Mouse (Mus musculus): ENCODE measurements around the gene Tspan31. TPM values are rescaled to one million over a fixed set of nuclear protein-coding genes. Genes with fewer than 3 reads are reported as not detected.

Gene Tspan31
- total and polyA plus RNA-seq, 3 experiments, result 57.2 to 63.1 TPM; not detected in 1

- Histone ChIP-seq H3K9me3 (replicated peaks; ENCODE audit: insufficient read depth, low read length) (no peaks in the 10 kb centered on the region), H3K9ac (ENCODE audit: control insufficient read depth, low read depth, low read length, poor library complexity, severe bottlenecking) (no peak overlapping the region), H3K27me3 (ENCODE audit: control insufficient read depth in 1 of 2, insufficient read depth in 2 of 2, low read length in 2 of 2) (no peaks in the 10 kb centered on the region), H3K4me1 (ENCODE audit: control insufficient read depth in 1 of 2, insufficient read depth in 2 of 2, low read length in 2 of 2) (peaks cover 2 to 13% of the 10 kb centered on the region in 2 experiments), H3K27ac (ENCODE audit: control insufficient read depth, low read depth, low read length) (no peak overlapping the region), H3K36me3 (ENCODE audit: control insufficient read depth in 1 of 2, insufficient read depth in 2 of 2, low read length in 2 of 2) (peaks cover 2% of the 10 kb centered on the region in 2 experiments; a peak in 2 of 4 replicates), H3K79me2 (ENCODE audit: control insufficient read depth, insufficient read depth, low read length, poor library complexity) (no peaks in the 10 kb centered on the region), H3K4me3 (ENCODE audit: control insufficient read depth in 1 of 2, insufficient read depth in 1 of 2, low read depth in 2 of 2, low read length in 2 of 2) (no peak overlapping the region)
- no peak for DNase-seq (ENCODE audit: low read depth, low spot score)
- TF ChIP-seq TAL1 (IDR thresholded peaks at IDR 0.05; ENCODE audit: low read length) (no peak), POLR2AphosphoS2 (IDR thresholded peaks at IDR 0.05; ENCODE audit: low read length) (no peak), MEF2A (IDR thresholded peaks at IDR 0.05; ENCODE audit: extremely low read depth, insufficient replicate concordance, low read depth, low read length, poor library complexity, severe bottlenecking) (no peak), NRF1 (IDR thresholded peaks at IDR 0.05; ENCODE audit: insufficient read depth, low read depth, low read length, poor library complexity, severe bottlenecking) (no peak), MAZ (IDR thresholded peaks at IDR 0.05; ENCODE audit: low read depth, low read length) (no peak), MYB (IDR thresholded peaks at IDR 0.05; ENCODE audit: low read depth, low read length) (no peak), ZKSCAN1 (IDR thresholded peaks at IDR 0.05; ENCODE audit: low read depth, low read length) (no peak), CHD1 (IDR thresholded peaks at IDR 0.05; ENCODE audit: low read depth, low read length) (no peak), CTCF (IDR thresholded peaks at IDR 0.05 in 2 of 3, conservative IDR thresholded peaks at IDR 0.05 in 1 of 3; ENCODE audit: control insufficient read depth in 1 of 3, insufficient read depth in 1 of 3, low read depth in 2 of 3, low read length in 3 of 3, poor library complexity in 1 of 3, severe bottlenecking in 1 of 3) (no peak), SIN3A (IDR thresholded peaks at IDR 0.05; ENCODE audit: low read length) (no peak), SMC3 (IDR thresholded peaks at IDR 0.05; ENCODE audit: low read depth, low read length) (no peak), ETS1 (IDR thresholded peaks at IDR 0.05; ENCODE audit: low read depth, low read length) (no peak), KAT2A (conservative IDR thresholded peaks at IDR 0.05; ENCODE audit: low read depth, low read length) (no peak), RCOR1 (IDR thresholded peaks at IDR 0.05; ENCODE audit: low read depth, low read length) (no peak), BHLHE40 (IDR thresholded peaks at IDR 0.05; ENCODE audit: borderline replicate concordance, low read depth, low read length) (no peak), USF2 (IDR thresholded peaks at IDR 0.05; ENCODE audit: borderline replicate concordance in 1 of 2, insufficient read depth in 1 of 2, low read depth in 1 of 2, low read length in 2 of 2) (no peak), TBP (IDR thresholded peaks at IDR 0.05; ENCODE audit: low read depth, low read length) (no peak), HCFC1 (IDR thresholded peaks at IDR 0.05; ENCODE audit: low read depth, low read length) (no peak)
Measured at GRCm38 (mm10) chr10:127098514-127098913, 28.4 kb upstream of the Tspan31 start.

- Histone ChIP-seq H3K9ac (ENCODE audit: control insufficient read depth, low read depth, low read length, poor library complexity, severe bottlenecking) (no peak overlapping the region), H3K36me3 (ENCODE audit: control insufficient read depth in 1 of 2, insufficient read depth in 2 of 2, low read length in 2 of 2) (no peaks in the 10 kb centered on the region), H3K79me2 (ENCODE audit: control insufficient read depth, insufficient read depth, low read length, poor library complexity) (no peaks in the 10 kb centered on the region), H3K4me1 (ENCODE audit: control insufficient read depth in 1 of 2, insufficient read depth in 2 of 2, low read length in 2 of 2) (no peaks in the 10 kb centered on the region), H3K27ac (ENCODE audit: control insufficient read depth, low read depth, low read length) (no peak overlapping the region), H3K4me3 (ENCODE audit: control insufficient read depth in 1 of 2, insufficient read depth in 1 of 2, low read depth in 2 of 2, low read length in 2 of 2) (no peak overlapping the region), H3K27me3 (ENCODE audit: control insufficient read depth in 1 of 2, insufficient read depth in 2 of 2, low read length in 2 of 2) (no peaks in the 10 kb centered on the region), H3K9me3 (replicated peaks; ENCODE audit: insufficient read depth, low read length) (no peaks in the 10 kb centered on the region)
- TF ChIP-seq CTCF (IDR thresholded peaks at IDR 0.05 in 2 of 3, conservative IDR thresholded peaks at IDR 0.05 in 1 of 3; ENCODE audit: control insufficient read depth in 1 of 3, insufficient read depth in 1 of 3, low read depth in 2 of 3, low read length in 3 of 3, poor library complexity in 1 of 3, severe bottlenecking in 1 of 3), result no peak
- no peak for TF ChIP-seq UBTF (IDR thresholded peaks at IDR 0.05; ENCODE audit: borderline replicate concordance, insufficient read depth, low read depth, low read length)
- no peak for TF ChIP-seq POLR2AphosphoS2 (IDR thresholded peaks at IDR 0.05; ENCODE audit: low read length)
- TF ChIP-seq TAL1 (IDR thresholded peaks at IDR 0.05; ENCODE audit: low read length), result no peak
- TF ChIP-seq GABPA (IDR thresholded peaks at IDR 0.05; ENCODE audit: low read depth, low read length), result no peak
- no peak for TF ChIP-seq SMC3 (IDR thresholded peaks at IDR 0.05; ENCODE audit: low read depth, low read length)
- no peak for TF ChIP-seq CHD2 (IDR thresholded peaks at IDR 0.05; ENCODE audit: low read length)
- no peak for TF ChIP-seq ZMIZ1 (IDR thresholded peaks at IDR 0.05; ENCODE audit: low read depth, low read length)
- no peak for DNase-seq (ENCODE audit: low read depth, low spot score)
Measured at GRCm38 (mm10) chr10:127094382-127094802, 24.3 kb upstream of the Tspan31 start.
